Mouse (Mus musculus) limb, embryonic 14.5 days (tissue): ENCODE results near the gene Slc12a9. TPM values are rescaled to one million over a fixed set of nuclear protein-coding genes. Genes with fewer than 3 reads are reported as not detected.
A peak's percentile ranks its signal among the peaks of the same experiment; 100 is the strongest.

Experiments
- ATAC-seq: fragments of 200-750 bp; cut with Nextera tagmentation; 2 replicates; pipeline ENCODE4 v1.8.0; 2017; ENCODE audit warnings: low read depth, moderate number of reproducible peaks, moderate TSS enrichment; ENCODE audit not compliant: low FRiP score
- DNase-seq: peaks from one replicate; pipeline ENCODE4 v3.0.0-alpha.2; 2015; ENCODE audit warnings: low spot score
- H3K27ac ChIP-seq: fragments of 300-500 bp; sonication (generic); replicated peaks from 2 replicates; pipeline ENCODE4 v1.5.1; 2014; ENCODE audit warnings: low read depth, mild to moderate bottlenecking, low read length, moderate library complexity, mixed read lengths
- H3K27me3 ChIP-seq: fragments of 300-500 bp; sonication (generic); 2 replicates; pipeline ENCODE4 v1.6.1; 2014; ENCODE audit warnings: low read length, mixed read lengths; ENCODE audit not compliant: control insufficient read depth, insufficient read depth
- H3K36me3 ChIP-seq: fragments of 300-500 bp; sonication (generic); 2 replicates; pipeline ENCODE4 v1.6.1; 2014; ENCODE audit warnings: mild to moderate bottlenecking, low read length, moderate library complexity, mixed read lengths; ENCODE audit not compliant: control insufficient read depth, insufficient read depth
- H3K4me1 ChIP-seq: fragments of 300-500 bp; sonication (generic); 2 replicates; pipeline ENCODE4 v1.6.1; 2014; ENCODE audit warnings: antibody characterized with exemption, low read length, mixed read lengths; ENCODE audit not compliant: control insufficient read depth, insufficient read depth
- H3K4me2 ChIP-seq: fragments of 300-500 bp; sonication (generic); replicated peaks from 2 replicates; pipeline ENCODE4 v1.6.1; 2014; ENCODE audit warnings: low read depth, mild to moderate bottlenecking, low read length, moderate library complexity; ENCODE audit not compliant: severe bottlenecking
- H3K4me3 ChIP-seq: fragments of 300-500 bp; sonication (generic); replicated peaks from 2 replicates; pipeline ENCODE4 v1.5.1; 2014; ENCODE audit warnings: low read length
- H3K9ac ChIP-seq: fragments of 300-500 bp; sonication (generic); 2 replicates; pipeline ENCODE4 v1.6.1; 2014; ENCODE audit warnings: mild to moderate bottlenecking, low read depth, low read length, moderate library complexity; ENCODE audit not compliant: severe bottlenecking
- H3K9me3 ChIP-seq: fragments of 300-500 bp; sonication (generic); 2 replicates; pipeline ENCODE4 v1.6.1; 2016; ENCODE audit warnings: low read length; ENCODE audit not compliant: control insufficient read depth
- POLR2A ChIP-seq: fragments of 200-500 bp; IDR thresholded peaks from 2 replicates; pipeline ENCODE4 v1.8.0; 2012; ENCODE audit warnings: inconsistent platforms, mild to moderate bottlenecking, moderate library complexity, borderline replicate concordance; ENCODE audit not compliant: insufficient read depth, insufficient read length; ENCODE audit errors: extremely low read depth
- WGBS: fragments of 180-500 bp; shearing (Covaris S2); extraction: QIAGEN DNeasy Blood & Tissue Kit; methylation state at CpG from one replicate; pipeline ENCODE4 v1.1.7; 2014; 5-methylcytosine and 5-hydroxymethylcytosine counted together
- polyA plus RNA-seq, 2 experiments: library from polyadenylated mRNA; depleted of rRNA in 1 of 2; stranded (reverse) in 1 of 2; unstranded in 1 of 2; fragments of >200 nt; fragmentation: Nextera tagmentation in 1 of 2; extraction: Ambion mirVana in 1 of 2; gene quantifications; 2 replicates each; pipeline versions ENCODE4 v1.2.1 to v1.2.3; 2012 to 2014

Slc12a9 gene
- polyA plus RNA-seq, 2 experiments: 8.0 to 20.2 TPM

DNA sequence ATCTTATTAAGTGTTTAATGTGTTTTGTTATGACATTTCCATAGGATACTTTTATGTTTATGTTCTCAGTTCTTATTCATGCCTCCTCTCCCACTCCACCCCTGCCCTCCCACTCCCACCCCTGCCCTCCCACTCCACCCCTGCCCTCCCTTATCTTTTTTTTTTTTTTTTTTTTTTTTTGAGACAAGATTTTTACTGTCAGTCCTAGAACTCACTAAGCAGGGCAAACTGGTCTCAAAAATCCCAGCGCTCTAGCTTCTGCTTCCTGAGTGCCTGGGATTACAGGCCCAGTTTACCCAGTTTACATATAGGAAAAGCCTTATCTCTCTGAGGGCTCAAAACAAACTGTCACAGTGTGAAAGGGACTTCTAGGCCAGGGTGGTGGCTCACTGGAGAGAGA, 13.0 kb upstream of the Slc12a9 start:
- ATAC-seq (no peak), DNase-seq (no peak)
- Histone ChIP-seq H3K4me3 (no peak overlapping the region), H3K4me2 (no peak overlapping the region), H3K27ac (no peak overlapping the region), H3K27me3 (no peaks in the 10 kb centered on the region), H3K9ac (no peak overlapping the region), H3K4me1 (peaks cover 21% of the 10 kb centered on the region), H3K36me3 (no peaks in the 10 kb centered on the region), H3K9me3 (no peaks in the 10 kb centered on the region)
- TF ChIP-seq POLR2A: no peak
- 74% methylated on average over 1 of the region's 1 CpGs for WGBS

GRCm38 (mm10) chr5:137345821-137346220, 12.4 kb upstream of the Slc12a9 start:
- peak overlapping the region; percentile 12; the same call in 1 of the 2 replicates for H3K9ac ChIP-seq
- 11% methylated on average over 9 of the region's 9 CpGs for WGBS
- no peak overlapping the region for H3K27ac ChIP-seq

GRCm38 (mm10) chr5:137343869-137344268, 10.5 kb upstream of the Slc12a9 start:
- no peak overlapping the region for H3K4me3 ChIP-seq
- ATAC-seq: no peak
- H3K4me1 ChIP-seq: peaks cover 23% of the 10 kb centered on the region

More at GRCm38 (mm10) chr5:137345821-137346220, 12.4 kb upstream of the Slc12a9 start:
- no peak for TF ChIP-seq POLR2A
- Histone ChIP-seq H3K4me1 (peaks cover 21% of the 10 kb centered on the region), H3K36me3 (no peaks in the 10 kb centered on the region), H3K27me3 (no peaks in the 10 kb centered on the region), H3K4me3 (no peak overlapping the region), H3K9me3 (no peaks in the 10 kb centered on the region), H3K4me2 (0 out of 2 replicates have a peak overlapping the region, but pooled peaks have one; percentile 13)
- ATAC-seq: no peak
- peak; percentile 23 for DNase-seq

DNA sequence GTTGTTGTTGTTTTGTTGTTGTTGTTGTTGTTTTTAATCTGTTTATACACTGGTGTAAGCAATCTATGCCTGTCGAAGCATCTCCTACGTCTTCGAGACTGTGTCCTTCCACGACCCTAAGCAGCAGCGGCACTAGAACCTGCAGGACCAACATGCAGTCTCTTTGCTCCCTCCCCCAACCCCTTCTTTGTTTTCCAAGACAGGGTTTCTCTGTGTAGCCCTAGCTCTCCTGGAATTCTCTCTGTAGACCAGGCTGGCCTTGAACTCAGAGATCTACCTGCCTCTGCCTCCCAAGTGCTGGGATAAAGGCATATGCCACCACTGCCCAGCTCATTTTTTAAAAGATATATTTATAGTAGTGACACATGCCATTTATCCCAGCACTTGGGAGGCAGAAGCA, 10.0 kb upstream of the Slc12a9 start:
- WGBS: 91% methylated on average over 5 of the region's 5 CpGs
- Histone ChIP-seq H3K4me3 (no peak overlapping the region), H3K27ac (no peak overlapping the region), H3K4me2 (no peak overlapping the region), H3K27me3 (no peaks in the 10 kb centered on the region), H3K4me1 (peaks cover 22% of the 10 kb centered on the region), H3K36me3 (no peaks in the 10 kb centered on the region), H3K9me3 (no peaks in the 10 kb centered on the region), H3K9ac (no peak overlapping the region)
- ATAC-seq (no peak), DNase-seq (no peak)
- TF ChIP-seq POLR2A: no peak

More at GRCm38 (mm10) chr5:137343869-137344268, 10.5 kb upstream of the Slc12a9 start:
- no peak overlapping the region for H3K9ac ChIP-seq
- H3K27ac ChIP-seq: no peak overlapping the region
- no peak for TF ChIP-seq POLR2A
- no peaks in the 10 kb centered on the region for H3K9me3 ChIP-seq
- H3K27me3 ChIP-seq: no peaks in the 10 kb centered on the region
- DNase-seq: no peak
- no peak overlapping the region for H3K4me2 ChIP-seq
- H3K36me3 ChIP-seq: no peaks in the 10 kb centered on the region

- Histone ChIP-seq H3K4me2 (no peak overlapping the region), H3K4me1 (peaks cover 22% of the 10 kb centered on the region), H3K27me3 (no peaks in the 10 kb centered on the region), H3K9ac (no peak overlapping the region), H3K36me3 (no peaks in the 10 kb centered on the region), H3K27ac (no peak overlapping the region), H3K4me3 (no peak overlapping the region), H3K9me3 (no peaks in the 10 kb centered on the region)
- 63% methylated on average over 7 of the region's 7 CpGs for WGBS
- ATAC-seq: no peak
- TF ChIP-seq POLR2A: no peak
- DNase-seq: no peak
These were observed 9.1 kb upstream of the Slc12a9 start for GRCm38 (mm10) chr5:137342407-137343012.
